Mouse (Mus musculus) ES-Bruce4 (cell line): ENCODE measurements around the gene Irak1bp1.

Experiments
- CTCF ChIP-seq: IDR thresholded peaks from one replicate; pipeline ENCODE4 v1.8.1; 2011; ENCODE audit warnings: low read depth, low read length
- POLR2A ChIP-seq: IDR thresholded peaks from one replicate; pipeline ENCODE4 v1.8.1; 2011; ENCODE audit warnings: low read length; ENCODE audit not compliant: insufficient read depth

DNA sequence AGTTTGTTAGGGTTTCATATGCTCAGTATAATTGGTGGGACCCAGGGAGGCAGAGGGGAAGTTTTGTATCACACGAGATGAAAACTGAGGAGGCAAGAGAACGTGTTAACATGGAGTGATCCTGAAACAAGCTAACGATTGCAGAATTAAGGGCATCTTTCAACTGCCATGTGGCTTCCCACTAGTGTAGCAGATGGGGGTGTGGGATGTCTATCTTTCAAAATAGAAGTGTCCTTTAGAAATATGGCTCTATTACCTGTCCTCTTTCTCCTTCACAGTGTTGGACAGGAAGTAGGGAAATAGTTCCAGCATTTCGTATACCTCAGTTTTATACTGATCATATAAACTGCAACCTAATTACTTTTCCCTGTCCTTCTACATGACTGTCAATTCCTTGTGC, 26.9 kb downstream of the Irak1bp1 start:
- no peak for TF ChIP-seq CTCF
- TF ChIP-seq POLR2A: no peak
